Mouse (Mus musculus) forelimb bud, embryonic 11.5 days (tissue): Measurements from ENCODE around the gene Mgmt.

Experiments used
- DNase-seq: peaks from one replicate; pipeline ENCODE4 v3.0.0-alpha.2; 2012; ENCODE audit warnings: low read depth, low spot score

Mgmt gene

GRCm38 (mm10) chr7:137056126-137056525, 161.7 kb downstream of the Mgmt start:
- no peak for DNase-seq

DNA sequence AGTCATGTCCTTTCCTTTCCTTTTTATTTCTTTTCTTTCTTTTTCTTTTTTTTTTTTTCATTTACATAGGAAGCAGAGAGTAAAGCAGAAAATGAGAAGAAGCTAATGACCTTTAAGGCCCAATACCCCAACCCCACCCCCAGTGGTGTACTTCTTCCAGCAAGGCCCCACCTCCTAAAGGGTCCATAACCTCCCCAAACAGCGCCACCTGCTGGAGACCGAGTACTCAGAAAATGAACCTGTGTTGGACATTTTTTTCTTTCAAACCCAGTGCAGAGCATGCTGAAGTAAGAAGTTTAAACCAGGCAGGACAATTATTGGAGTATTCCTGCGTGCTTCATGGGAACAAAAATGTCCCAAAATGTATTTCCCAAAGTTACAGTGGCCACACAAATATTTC, 166.1 kb downstream of the Mgmt start:
- DNase-seq = no peak

DNA sequence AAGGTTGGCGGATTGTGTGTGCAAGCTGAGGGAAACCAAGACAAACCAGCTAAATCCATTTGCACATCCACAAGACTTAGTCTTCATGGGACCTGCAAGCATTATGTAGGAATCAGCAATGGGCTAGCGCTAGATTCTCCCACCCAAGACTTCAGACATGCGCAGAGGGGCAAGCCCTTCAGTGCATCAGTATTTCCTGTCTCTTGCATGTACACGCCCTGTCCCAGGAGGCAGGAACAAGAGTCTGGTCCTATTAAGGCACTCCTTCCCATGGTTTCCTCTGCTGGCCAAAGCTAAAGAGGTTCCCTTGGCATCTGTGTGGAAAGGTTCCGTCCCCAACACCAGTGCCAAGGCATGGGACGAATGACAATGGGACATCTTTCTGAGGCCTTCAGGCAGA, 166.7 kb downstream of the Mgmt start:
- no peak for DNase-seq

GRCm38 (mm10) chr7:137064255-137064654, 169.8 kb downstream of the Mgmt start:
- no peak for DNase-seq

DNA sequence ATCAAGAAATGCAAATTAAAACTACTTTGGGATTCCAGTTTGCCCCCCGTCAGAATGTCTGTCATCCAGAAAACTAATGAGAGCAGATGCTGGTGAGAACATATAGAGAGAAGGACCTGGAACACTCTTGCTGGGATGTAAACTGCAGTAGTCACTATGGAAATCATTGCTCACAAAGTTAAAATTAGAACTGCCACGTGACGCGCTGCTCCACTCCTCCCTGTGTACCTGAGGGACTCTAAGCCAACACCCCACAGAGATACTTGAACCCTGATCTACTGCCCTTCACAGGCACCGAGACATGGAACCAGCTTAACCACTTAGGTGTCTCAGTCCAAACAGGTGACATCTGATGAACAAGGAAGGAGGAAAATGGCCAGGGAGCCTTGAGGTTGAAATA, 171.0 kb downstream of the Mgmt start:
- no peak for DNase-seq

DNA sequence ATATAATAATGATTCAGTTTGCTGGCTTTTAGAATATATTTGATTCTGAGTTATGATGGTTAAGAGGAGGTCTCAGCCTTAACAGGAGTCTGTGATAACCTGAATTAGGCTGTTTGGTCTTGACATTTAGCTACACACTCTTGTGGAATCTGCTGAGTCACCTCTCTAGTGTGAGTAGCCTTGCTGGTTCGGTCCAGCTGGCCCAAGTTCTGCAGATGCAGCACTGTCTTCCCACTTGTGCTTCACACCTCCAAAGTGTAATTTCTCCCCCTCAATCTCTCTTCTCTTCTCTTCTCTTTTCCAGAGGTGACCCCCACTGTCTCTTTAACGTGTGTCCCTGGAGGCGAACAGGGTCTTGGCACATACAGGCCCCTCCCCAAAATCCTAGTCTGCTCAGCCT, 171.8 kb downstream of the Mgmt start:
- no peak for DNase-seq

- DNase-seq = no peak
Measured at GRCm38 (mm10) chr7:137066997-137067396, 172.6 kb downstream of the Mgmt start.

- DNase-seq = no peak
Measured at GRCm38 (mm10) chr7:137067758-137068157, 173.3 kb downstream of the Mgmt start.

- no peak for DNase-seq
Measured at GRCm38 (mm10) chr7:137068796-137069195, 174.4 kb downstream of the Mgmt start.

- DNase-seq = no peak
Measured at GRCm38 (mm10) chr7:137069768-137070167, 175.4 kb downstream of the Mgmt start.

DNA sequence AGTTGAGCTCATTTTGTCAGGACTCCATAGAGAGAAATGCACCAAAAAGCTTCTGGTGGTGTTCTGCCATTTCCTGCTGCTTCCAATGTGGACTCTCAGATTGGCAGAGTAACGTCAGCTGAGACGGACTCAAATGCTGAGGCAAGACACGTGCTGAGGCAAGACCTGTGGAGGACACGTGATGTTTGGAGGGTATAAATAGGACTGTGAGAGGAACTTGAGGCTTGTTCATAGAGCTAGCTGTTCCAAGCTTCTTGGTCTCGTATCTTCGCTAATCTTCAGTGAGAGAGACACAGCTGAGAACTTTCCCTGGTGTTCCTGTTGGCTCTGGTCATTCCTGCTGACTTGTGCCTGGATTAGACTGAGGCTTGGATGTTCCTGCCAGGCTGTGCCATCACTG, 176.9 kb downstream of the Mgmt start:
- DNase-seq = no peak

- no peak for DNase-seq
Measured at GRCm38 (mm10) chr7:137073878-137074277, 179.5 kb downstream of the Mgmt start.

GRCm38 (mm10) chr7:137074324-137074723, 179.9 kb downstream of the Mgmt start:
- no peak for DNase-seq

DNA sequence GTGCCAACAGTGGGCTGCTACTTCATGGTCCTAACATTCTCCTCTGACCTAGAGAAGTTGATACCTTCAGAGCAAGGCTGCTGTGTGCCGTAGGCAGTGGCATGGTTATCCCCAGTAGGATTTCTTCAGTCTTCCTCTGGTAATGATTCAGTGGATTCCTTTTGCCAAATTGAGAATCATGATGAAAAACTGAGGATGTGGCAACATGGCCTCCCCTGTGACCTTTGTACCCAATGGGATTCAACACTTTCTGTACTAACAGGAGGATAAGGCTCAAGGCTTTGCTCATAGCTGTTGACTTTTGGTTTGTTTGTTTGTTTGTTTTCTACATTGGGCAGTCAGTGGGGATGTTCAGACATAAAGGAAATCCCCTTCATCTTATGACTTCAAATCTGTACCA, 180.9 kb downstream of the Mgmt start:
- no peak for DNase-seq

DNA sequence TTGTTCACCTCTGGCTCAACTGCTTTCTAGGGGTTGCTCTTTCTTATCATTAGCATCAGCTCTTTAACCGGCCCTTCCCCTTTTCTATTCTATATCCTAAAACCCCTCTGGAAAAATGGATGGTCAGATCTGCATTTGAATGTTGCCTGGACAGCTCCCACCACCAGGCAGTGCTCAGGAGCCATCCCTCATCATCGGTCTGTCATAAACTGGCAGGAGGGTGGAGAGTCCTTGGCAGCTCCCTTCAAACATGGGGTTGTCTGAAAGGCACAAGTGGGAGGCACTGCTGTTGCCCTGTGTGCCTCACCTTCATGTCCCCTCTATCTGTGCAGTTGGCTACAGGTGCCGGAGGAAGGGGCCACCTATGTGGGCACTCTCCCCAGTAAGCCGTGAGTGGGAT, 185.8 kb downstream of the Mgmt start:
- DNase-seq = no peak

DNA sequence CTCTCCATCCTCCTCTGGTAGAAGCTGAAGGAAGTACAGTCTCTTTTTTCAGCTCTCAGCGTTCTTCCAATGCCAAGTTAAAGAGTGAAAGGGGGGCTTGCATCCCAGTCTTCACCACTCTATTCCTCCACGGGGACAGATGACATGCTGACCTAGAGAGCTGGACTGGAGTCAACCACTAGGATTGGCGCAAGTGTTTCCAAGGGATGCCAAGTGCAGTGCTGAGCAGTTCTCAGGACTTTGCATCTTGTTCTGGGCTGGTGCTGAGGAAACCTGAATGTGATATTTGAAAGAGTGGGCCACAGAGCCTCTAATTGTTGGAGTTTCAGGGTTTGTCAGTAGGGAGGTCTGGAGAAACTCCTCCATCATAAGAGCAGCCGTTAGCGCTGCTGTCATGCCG, 187.8 kb downstream of the Mgmt start:
- no peak for DNase-seq

GRCm38 (mm10) chr7:137084651-137085050, 190.2 kb downstream of the Mgmt start:
- no peak for DNase-seq

GRCm38 (mm10) chr7:137085969-137086606, 191.7 kb downstream of the Mgmt start:
- peak; percentile 56 for DNase-seq

DNA sequence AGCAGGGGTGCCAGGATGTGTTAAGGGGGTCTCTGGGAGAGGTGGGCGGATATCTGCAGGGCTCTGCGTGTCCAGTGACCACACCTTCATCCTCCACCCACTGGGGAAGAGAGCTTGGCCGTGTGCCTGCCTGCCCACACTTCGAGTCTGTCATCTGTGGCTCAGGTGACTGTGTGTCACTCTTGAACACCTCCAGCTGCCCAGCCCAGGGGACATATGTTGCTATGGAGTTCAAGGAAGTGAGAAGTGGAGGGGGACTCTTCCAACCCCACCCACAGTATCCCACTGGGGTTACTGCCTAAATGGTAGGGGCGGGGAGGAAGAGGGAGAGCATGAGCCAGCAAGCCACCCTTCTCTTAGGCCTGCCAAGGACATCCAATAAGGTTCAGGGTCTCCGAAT, 192.7 kb downstream of the Mgmt start:
- DNase-seq = no peak

GRCm38 (mm10) chr7:137088141-137088540, 193.7 kb downstream of the Mgmt start:
- DNase-seq = peak; percentile 68

DNA sequence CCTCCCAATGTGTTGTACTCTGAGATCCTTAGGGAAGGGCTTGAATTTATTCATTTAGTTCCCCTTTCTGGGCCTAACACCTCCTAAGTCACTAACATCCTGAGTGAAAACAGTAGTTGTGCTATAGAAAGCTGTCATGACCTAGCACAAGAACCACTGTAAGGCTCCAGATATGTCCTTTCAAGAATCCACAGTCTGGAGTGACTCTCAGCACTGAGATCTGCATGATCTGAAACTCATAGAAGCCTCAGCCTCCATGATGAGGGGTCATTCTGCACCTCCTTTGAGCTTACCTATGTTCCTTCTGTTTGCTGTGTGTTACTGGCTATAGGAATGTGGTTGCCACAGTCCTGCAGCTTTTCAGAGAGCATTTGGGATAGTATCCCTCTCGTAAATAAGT, 200.1 kb downstream of the Mgmt start:
- no peak for DNase-seq

DNA sequence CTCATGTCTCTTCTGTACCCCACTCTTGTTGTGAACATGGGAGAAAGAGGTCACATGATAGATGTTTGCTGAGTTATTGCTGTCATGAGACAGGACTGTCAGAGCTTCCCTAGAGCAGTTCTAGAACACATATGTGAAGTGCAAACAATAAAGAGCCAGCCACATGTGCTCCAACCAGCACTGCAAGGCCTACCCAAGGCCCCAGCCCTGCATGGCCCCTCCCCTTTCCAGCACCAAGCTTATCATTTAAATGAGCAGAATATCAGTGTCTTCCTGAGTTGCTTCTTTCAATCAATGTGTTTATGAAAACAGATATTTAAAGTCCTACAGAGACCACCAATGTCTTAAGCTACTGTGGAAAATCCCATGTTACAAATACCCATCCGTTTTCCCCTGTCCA, 201.3 kb downstream of the Mgmt start:
- no peak for DNase-seq

- no peak for DNase-seq
Measured at GRCm38 (mm10) chr7:137099766-137100165, 205.4 kb downstream of the Mgmt start.

DNA sequence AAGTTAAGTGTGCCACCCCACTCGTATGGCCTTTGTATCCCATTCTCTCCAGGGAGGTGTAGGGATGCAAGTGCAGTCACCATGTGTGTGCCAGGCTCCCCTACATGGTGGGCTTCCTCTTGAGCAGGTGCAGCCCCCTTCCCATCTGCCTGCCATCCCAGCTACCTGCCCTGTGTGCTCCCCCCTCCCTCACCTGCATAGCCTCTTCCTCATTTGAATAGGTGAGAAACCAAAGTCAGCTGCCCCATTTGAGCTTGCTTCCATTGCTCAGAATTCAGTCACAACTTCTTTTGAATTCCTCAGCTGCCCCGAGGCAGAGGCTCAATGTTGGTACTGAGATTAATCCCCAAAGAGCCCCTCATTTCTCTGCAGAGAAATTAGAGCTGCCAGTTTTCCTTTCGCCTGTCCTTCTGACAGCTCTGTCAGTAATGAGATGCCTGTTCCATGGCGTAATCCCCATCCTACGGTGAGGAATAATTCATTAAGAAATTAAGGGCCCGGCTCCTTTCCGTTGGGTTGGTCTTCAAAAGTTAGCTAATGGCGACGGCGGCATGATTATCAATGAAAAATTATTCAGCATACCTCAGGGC, 208.3 kb downstream of the Mgmt start:
- DNase-seq = no peak
